Mouse (Mus musculus) granulocyte monocyte progenitor cell, adult 5-6 weeks (primary cell): Measurements from ENCODE around the gene Gm13278. TPM values are rescaled to one million over a fixed set of nuclear protein-coding genes. Genes with fewer than 3 reads are reported as not detected.

Experiments
- total RNA-seq, 2 experiments: library from RNA; stranded (forward) in 1 of 2; stranded (reverse) in 1 of 2; fragments of 200-712, 200-1000 nt in 1 of 2; fragments of >200 nt in 1 of 2; fragmentation: Nextera tagmentation in 1 of 2; gene quantifications; 2 replicates each; pipeline ENCODE4 v1.2.3; 2014 to 2017

Gene Gm13278
- total RNA-seq, 2 experiments from 2014 or later, result not detected

Other genes with a start within 250 kb of the Gm13278 start
Only the 30 nearest of the 31 such genes appear.
- not detected in 2 replicates for gene Ifna14, start 219.8 kb upstream of the Gm13278 start, total RNA-seq (2014; fragmentation: Nextera tagmentation)
- gene Ifna14, start 219.8 kb upstream of the Gm13278 start, total RNA-seq (2017), result not detected in 2 replicates
- not detected in 2 replicates for gene Ifna9, start 199.2 kb upstream of the Gm13278 start, total RNA-seq (2014; fragmentation: Nextera tagmentation)
- gene Ifna9, start 199.2 kb upstream of the Gm13278 start, total RNA-seq (2017), result not detected in 2 replicates
- not detected in 2 replicates for gene Ifna12, start 188.2 kb upstream of the Gm13278 start, total RNA-seq (2014; fragmentation: Nextera tagmentation)
- gene Ifna12, start 188.2 kb upstream of the Gm13278 start, total RNA-seq (2017), result not detected in 2 replicates
- gene C87499, start 157.1 kb upstream of the Gm13278 start, total RNA-seq (2014; fragmentation: Nextera tagmentation), result not detected in 2 replicates
- not detected in 2 replicates for gene C87499, start 157.1 kb upstream of the Gm13278 start, total RNA-seq (2017)
- not detected in 2 replicates for gene Ifna13, start 147.1 kb upstream of the Gm13278 start, total RNA-seq (2014; fragmentation: Nextera tagmentation)
- gene Ifna13, start 147.1 kb upstream of the Gm13278 start, total RNA-seq (2017), result not detected in 2 replicates
- gene Ifna16, start 114.6 kb upstream of the Gm13278 start, total RNA-seq (2014; fragmentation: Nextera tagmentation), result not detected in 2 replicates
- not detected in 2 replicates for gene Ifna16, start 114.6 kb upstream of the Gm13278 start, total RNA-seq (2017)
- not detected in 2 replicates for gene Ifna2, start 107.6 kb upstream of the Gm13278 start, total RNA-seq (2014; fragmentation: Nextera tagmentation)
- gene Ifna2, start 107.6 kb upstream of the Gm13278 start, total RNA-seq (2017), result not detected in 2 replicates
- not detected in 2 replicates for gene Ifnab, start 100.2 kb upstream of the Gm13278 start, total RNA-seq (2014; fragmentation: Nextera tagmentation)
- gene Ifnab, start 100.2 kb upstream of the Gm13278 start, total RNA-seq (2017), result not detected in 2 replicates
- not detected in 2 replicates for gene Gm26566, start 69.7 kb upstream of the Gm13278 start, total RNA-seq (2014; fragmentation: Nextera tagmentation)
- gene Gm26566, start 69.7 kb upstream of the Gm13278 start, total RNA-seq (2017), result 0.69 TPM in 1 of 2 replicates, not detected in the other
- 33.5 and 45.5 TPM in 2 replicates for gene Klhl9, start 69.1 kb upstream of the Gm13278 start, total RNA-seq (2014; fragmentation: Nextera tagmentation)
- gene Klhl9, start 69.1 kb upstream of the Gm13278 start, total RNA-seq (2017), result 72.4 and 96.0 TPM in 2 replicates
- not detected in 2 replicates for gene Gm13271, start 36.7 kb upstream of the Gm13278 start, total RNA-seq (2014; fragmentation: Nextera tagmentation)
- gene Gm13271, start 36.7 kb upstream of the Gm13278 start, total RNA-seq (2017), result not detected in 2 replicates
- 0.49 TPM in 1 of 2 replicates, not detected in the other for gene Gm13283, start 31.4 kb upstream of the Gm13278 start, total RNA-seq (2014; fragmentation: Nextera tagmentation)
- gene Gm13283, start 31.4 kb upstream of the Gm13278 start, total RNA-seq (2017), result 0.21 TPM in 1 of 2 replicates, not detected in the other
- not detected in 2 replicates for gene Gm13290, start 17.7 kb upstream of the Gm13278 start, total RNA-seq (2014; fragmentation: Nextera tagmentation)
- gene Gm13290, start 17.7 kb upstream of the Gm13278 start, total RNA-seq (2017), result not detected in 2 replicates
- not detected in 2 replicates for gene Gm13289, start 14.6 kb upstream of the Gm13278 start, total RNA-seq (2014; fragmentation: Nextera tagmentation)
- gene Gm13289, start 14.6 kb upstream of the Gm13278 start, total RNA-seq (2017), result not detected in 2 replicates
- gene Gm13272, start 11.7 kb upstream of the Gm13278 start, total RNA-seq (2014; fragmentation: Nextera tagmentation), result not detected in 2 replicates
- gene Gm13272, start 11.7 kb upstream of the Gm13278 start, total RNA-seq (2017), result not detected in 2 replicates
- gene Ifnz, start 9.4 kb upstream of the Gm13278 start, total RNA-seq (2014; fragmentation: Nextera tagmentation), result 1.5 TPM in 1 of 2 replicates, not detected in the other
- gene Ifnz, start 9.4 kb upstream of the Gm13278 start, total RNA-seq (2017), result 0.22 and 0.52 TPM in 2 replicates
- not detected in 2 replicates for gene Gm13276, start 5.8 kb upstream of the Gm13278 start, total RNA-seq (2014; fragmentation: Nextera tagmentation)
- gene Gm13276, start 5.8 kb upstream of the Gm13278 start, total RNA-seq (2017), result not detected in 2 replicates
- gene Gm13277, start 2.9 kb upstream of the Gm13278 start, total RNA-seq (2014; fragmentation: Nextera tagmentation), result not detected in 2 replicates
- not detected in 2 replicates for gene Gm13277, start 2.9 kb upstream of the Gm13278 start, total RNA-seq (2017)
- gene Gm13275, start 2.9 kb downstream of the Gm13278 start, total RNA-seq (2014; fragmentation: Nextera tagmentation), result not detected in 2 replicates
- gene Gm13275, start 2.9 kb downstream of the Gm13278 start, total RNA-seq (2017), result not detected in 2 replicates
- not detected in 2 replicates for gene Gm13279, start 5.8 kb downstream of the Gm13278 start, total RNA-seq (2014; fragmentation: Nextera tagmentation)
- gene Gm13279, start 5.8 kb downstream of the Gm13278 start, total RNA-seq (2017), result not detected in 2 replicates
- gene Gm13285, start 8.1 kb downstream of the Gm13278 start, total RNA-seq (2014; fragmentation: Nextera tagmentation), result not detected in 2 replicates
- not detected in 2 replicates for gene Gm13285, start 8.1 kb downstream of the Gm13278 start, total RNA-seq (2017)
- not detected in 2 replicates for gene Gm13287, start 11.7 kb downstream of the Gm13278 start, total RNA-seq (2014; fragmentation: Nextera tagmentation)
- not detected in 2 replicates for gene Gm13287, start 11.7 kb downstream of the Gm13278 start, total RNA-seq (2017)
- gene Gm13288, start 14.0 kb downstream of the Gm13278 start, total RNA-seq (2014; fragmentation: Nextera tagmentation), result not detected in 2 replicates
- gene Gm13288, start 14.0 kb downstream of the Gm13278 start, total RNA-seq (2017), result not detected in 2 replicates
- not detected in 2 replicates for gene Ifna7, start 24.7 kb downstream of the Gm13278 start, total RNA-seq (2014; fragmentation: Nextera tagmentation)
- gene Ifna7, start 24.7 kb downstream of the Gm13278 start, total RNA-seq (2017), result not detected in 2 replicates
- gene Ifna11, start 28.4 kb downstream of the Gm13278 start, total RNA-seq (2014; fragmentation: Nextera tagmentation), result not detected in 2 replicates
- gene Ifna11, start 28.4 kb downstream of the Gm13278 start, total RNA-seq (2017), result not detected in 2 replicates
- gene Ifna6, start 35.9 kb downstream of the Gm13278 start, total RNA-seq (2014; fragmentation: Nextera tagmentation), result not detected in 2 replicates
- gene Ifna6, start 35.9 kb downstream of the Gm13278 start, total RNA-seq (2017), result not detected in 2 replicates
- not detected in 2 replicates for gene Ifna5, start 44.0 kb downstream of the Gm13278 start, total RNA-seq (2014; fragmentation: Nextera tagmentation)
- not detected in 2 replicates for gene Ifna5, start 44.0 kb downstream of the Gm13278 start, total RNA-seq (2017)
- gene Ifna4, start 50.3 kb downstream of the Gm13278 start, total RNA-seq (2014; fragmentation: Nextera tagmentation), result not detected in 2 replicates
- gene Ifna4, start 50.3 kb downstream of the Gm13278 start, total RNA-seq (2017), result not detected in 2 replicates
- gene Ifna1, start 58.5 kb downstream of the Gm13278 start, total RNA-seq (2014; fragmentation: Nextera tagmentation), result not detected in 2 replicates
- gene Ifna1, start 58.5 kb downstream of the Gm13278 start, total RNA-seq (2017), result not detected in 2 replicates
- gene Ifne, start 88.7 kb downstream of the Gm13278 start, total RNA-seq (2014; fragmentation: Nextera tagmentation), result not detected in 2 replicates
- gene Ifne, start 88.7 kb downstream of the Gm13278 start, total RNA-seq (2017), result not detected in 2 replicates